Mouse (Mus musculus): ENCODE results near the gene Nrp1. TPM values are rescaled to one million over a fixed set of nuclear protein-coding genes. Genes with fewer than 3 reads are reported as not detected.

Gene Nrp1
- polyA plus RNA-seq, 1 experiment from 2014 or later, result 94.6 TPM

DNA sequence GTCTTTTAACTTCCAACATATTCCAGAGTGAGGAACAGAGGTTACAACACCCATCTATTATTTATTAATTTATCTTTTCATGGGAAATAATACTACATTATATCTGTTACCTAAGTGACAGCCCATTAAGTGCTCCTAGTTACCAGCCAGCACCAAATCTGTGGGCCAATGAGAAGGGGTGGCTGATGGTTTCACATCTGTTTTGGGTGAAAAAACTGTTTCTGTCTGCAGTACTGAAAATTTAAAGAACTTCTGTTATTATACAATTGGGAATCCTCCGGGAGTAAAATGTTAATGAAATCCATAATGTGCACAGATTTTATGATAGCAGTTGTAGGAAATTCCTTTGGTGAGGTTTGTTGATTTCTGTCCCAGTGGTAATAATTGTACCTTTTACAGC, 83.0 kb downstream of the Nrp1 start:
- Histone ChIP-seq H3K27me3 (replicated peaks; ENCODE audit: control insufficient read depth, insufficient read depth, low read length) (no peaks in the 10 kb centered on the region), H3K4me2 (ENCODE audit: low read depth, low read length) (no peak overlapping the region), H3K27ac (replicated peaks; ENCODE audit: low read depth, low read length) (no peak overlapping the region), H3K9me3 (ENCODE audit: control insufficient read depth, low read length) (no peaks in the 10 kb centered on the region), H3K4me1 (ENCODE audit: control insufficient read depth, insufficient read depth, low read length) (peaks cover 21% of the 10 kb centered on the region), H3K4me3 (ENCODE audit: low read depth, low read length) (no peak overlapping the region), H3K36me3 (ENCODE audit: control insufficient read depth, insufficient read depth, low read length) (peaks cover 2% of the 10 kb centered on the region; the same call in 1 of the 2 replicates), H3K9ac (ENCODE audit: low read depth, low read length) (no peak overlapping the region)
- 35% methylated on average over 1 of the region's 1 CpGs for WGBS
- no peak for ATAC-seq (ENCODE audit: low read depth)
- no peak for DNase-seq (ENCODE audit: low spot score)

DNA sequence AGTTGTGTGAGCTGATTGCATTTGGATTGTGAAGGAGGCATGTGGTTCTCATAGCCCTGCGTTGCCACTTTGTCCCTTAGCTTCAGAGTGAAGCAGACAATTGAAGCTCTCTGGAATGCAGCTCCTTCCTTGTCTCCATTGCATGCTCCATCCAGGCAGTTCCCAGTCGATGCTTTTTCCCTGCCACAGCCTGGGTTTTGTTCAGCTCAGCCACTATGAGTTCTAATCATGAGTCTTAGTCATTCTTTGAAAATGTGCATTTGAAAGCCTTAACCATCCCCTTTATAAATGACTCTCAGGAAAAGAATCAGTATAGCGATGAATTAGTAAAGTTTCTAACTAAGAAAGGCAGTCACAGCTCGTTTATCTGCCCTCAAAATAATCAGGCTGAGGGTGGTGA, 87.2 kb downstream of the Nrp1 start:
- Histone ChIP-seq H3K9me3 (ENCODE audit: control insufficient read depth, low read length) (no peaks in the 10 kb centered on the region), H3K4me2 (ENCODE audit: low read depth, low read length) (no peak overlapping the region), H3K9ac (ENCODE audit: low read depth, low read length) (no peak overlapping the region), H3K27ac (replicated peaks; ENCODE audit: low read depth, low read length) (no peak overlapping the region), H3K27me3 (replicated peaks; ENCODE audit: control insufficient read depth, insufficient read depth, low read length) (no peaks in the 10 kb centered on the region), H3K4me3 (ENCODE audit: low read depth, low read length) (no peak overlapping the region), H3K4me1 (ENCODE audit: control insufficient read depth, insufficient read depth, low read length) (peaks cover 17% of the 10 kb centered on the region; the same call in 1 of the 2 replicates), H3K36me3 (ENCODE audit: control insufficient read depth, insufficient read depth, low read length) (0 out of 2 replicates have a peak, but pooled peaks cover 4% of the 10 kb centered on the region)
- 35% methylated on average over 4 of the region's 4 CpGs for WGBS
- no peak for DNase-seq (ENCODE audit: low spot score)
- ATAC-seq (ENCODE audit: low read depth), result no peak

DNA sequence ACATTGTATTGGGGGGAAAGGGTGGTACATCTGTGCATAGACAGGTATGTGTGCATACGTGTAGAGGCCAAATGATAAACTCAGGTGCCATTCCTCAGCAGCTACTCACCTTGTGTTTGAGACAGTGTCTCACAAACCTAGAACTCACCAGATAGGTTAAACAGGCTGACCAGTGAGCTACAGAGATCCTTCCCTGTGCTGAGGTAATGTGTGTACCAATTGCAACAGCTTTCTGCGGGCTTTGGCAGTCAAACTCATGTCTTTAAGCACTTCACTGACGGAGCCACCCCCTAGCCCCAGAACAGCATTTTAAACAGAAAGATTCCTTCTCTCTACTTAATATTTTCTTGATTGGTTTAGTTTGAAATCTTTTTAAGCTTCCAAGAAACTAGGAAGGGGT, 88.2 kb downstream of the Nrp1 start:
- no peak overlapping the region for H3K4me3 ChIP-seq (ENCODE audit: low read depth, low read length)
- H3K27ac ChIP-seq (replicated peaks; ENCODE audit: low read depth, low read length), result no peak overlapping the region
- no peak overlapping the region for H3K4me2 ChIP-seq (ENCODE audit: low read depth, low read length)
- no peak overlapping the region for H3K9ac ChIP-seq (ENCODE audit: low read depth, low read length)
- 0 out of 2 replicates have a peak, but pooled peaks cover 10% of the 10 kb centered on the region for H3K36me3 ChIP-seq (ENCODE audit: control insufficient read depth, insufficient read depth, low read length)
- DNase-seq (ENCODE audit: low spot score) (no peak), ATAC-seq (ENCODE audit: low read depth) (no peak)
- WGBS, result 75% methylated on average over 3 of the region's 3 CpGs
- no peaks in the 10 kb centered on the region for H3K9me3 ChIP-seq (ENCODE audit: control insufficient read depth, low read length)
- H3K4me1 ChIP-seq (ENCODE audit: control insufficient read depth, insufficient read depth, low read length), result peaks cover 21% of the 10 kb centered on the region
- H3K27me3 ChIP-seq (replicated peaks; ENCODE audit: control insufficient read depth, insufficient read depth, low read length), result no peaks in the 10 kb centered on the region

DNA sequence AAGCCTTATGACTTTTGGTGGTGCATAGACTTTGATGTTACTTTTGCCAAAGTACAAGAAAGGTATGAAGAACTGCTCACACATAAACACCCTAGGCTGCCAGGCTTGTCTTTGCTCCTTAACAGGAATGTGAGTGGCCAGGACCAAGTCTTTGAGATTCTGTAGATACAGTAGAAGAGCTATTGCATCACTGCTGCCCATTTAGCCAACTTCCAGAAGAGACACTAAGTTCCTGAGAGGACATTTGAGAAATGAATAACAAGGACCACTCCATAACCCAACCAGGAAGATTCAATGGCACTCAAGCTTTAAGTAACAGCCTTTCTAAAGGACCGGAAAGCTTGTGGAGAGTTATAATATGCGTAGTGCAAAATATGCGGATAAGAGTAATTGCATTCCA, 88.9 kb downstream of the Nrp1 start:
- 0 out of 2 replicates have a peak, but pooled peaks cover 10% of the 10 kb centered on the region for H3K36me3 ChIP-seq (ENCODE audit: control insufficient read depth, insufficient read depth, low read length)
- H3K4me3 ChIP-seq (ENCODE audit: low read depth, low read length), result no peak overlapping the region
- no peaks in the 10 kb centered on the region for H3K27me3 ChIP-seq (replicated peaks; ENCODE audit: control insufficient read depth, insufficient read depth, low read length)
- DNase-seq (ENCODE audit: low spot score) (no peak), ATAC-seq (ENCODE audit: low read depth) (no peak)
- H3K27ac ChIP-seq (replicated peaks; ENCODE audit: low read depth, low read length), result no peak overlapping the region
- peaks cover 17% of the 10 kb centered on the region for H3K4me1 ChIP-seq (ENCODE audit: control insufficient read depth, insufficient read depth, low read length)
- H3K9ac ChIP-seq (ENCODE audit: low read depth, low read length), result no peak overlapping the region
- no peak overlapping the region for H3K4me2 ChIP-seq (ENCODE audit: low read depth, low read length)
- no peaks in the 10 kb centered on the region for H3K9me3 ChIP-seq (ENCODE audit: control insufficient read depth, low read length)
- 94% methylated on average over 3 of the region's 3 CpGs for WGBS

DNA sequence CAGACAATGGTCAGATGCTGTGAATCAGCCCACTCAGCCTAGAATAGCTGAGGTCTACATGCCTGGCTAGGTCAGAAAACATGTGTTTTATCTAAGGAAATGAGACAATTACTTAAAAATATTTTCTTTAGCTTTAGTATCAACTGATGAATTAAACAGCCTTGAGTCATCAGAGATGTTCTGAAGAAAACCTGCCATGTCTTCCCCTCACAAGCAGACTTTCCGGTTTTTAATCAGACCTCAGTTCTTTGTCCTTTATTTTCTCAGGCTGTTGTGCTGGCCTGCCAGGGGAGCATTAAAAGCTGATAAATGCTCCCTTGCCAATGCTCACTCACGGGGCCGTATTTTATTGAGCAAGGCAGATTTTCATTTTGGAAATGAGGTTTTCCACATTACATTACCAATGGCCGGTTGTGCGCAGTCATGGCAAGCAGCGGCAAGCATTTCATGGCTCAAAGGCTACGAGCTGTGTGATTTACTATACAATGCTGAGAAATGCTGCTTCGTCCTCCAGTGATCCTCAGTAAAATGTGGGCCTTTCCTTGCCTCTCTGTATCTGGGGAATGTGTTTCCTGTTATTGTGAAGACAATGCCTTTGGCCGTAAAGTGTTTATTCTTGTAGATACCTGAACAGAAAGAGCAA, 92.1 kb downstream of the Nrp1 start:
- Histone ChIP-seq H3K4me3 (ENCODE audit: low read depth, low read length) (no peak overlapping the region), H3K27me3 (replicated peaks; ENCODE audit: control insufficient read depth, insufficient read depth, low read length) (no peaks in the 10 kb centered on the region), H3K36me3 (ENCODE audit: control insufficient read depth, insufficient read depth, low read length) (0 out of 2 replicates have a peak, but pooled peaks cover 10% of the 10 kb centered on the region), H3K9ac (ENCODE audit: low read depth, low read length) (no peak overlapping the region), H3K4me1 (ENCODE audit: control insufficient read depth, insufficient read depth, low read length) (peaks cover 17% of the 10 kb centered on the region), H3K4me2 (ENCODE audit: low read depth, low read length) (no peak overlapping the region), H3K27ac (replicated peaks; ENCODE audit: low read depth, low read length) (no peak overlapping the region; the same call in 1 of the 2 replicates), H3K9me3 (ENCODE audit: control insufficient read depth, low read length) (no peaks in the 10 kb centered on the region)
- DNase-seq (ENCODE audit: low spot score), result peak; percentile 34
- 62% methylated on average over 9 of the region's 9 CpGs for WGBS
- ATAC-seq (ENCODE audit: low read depth), result 0 out of 2 replicates have a peak, but pooled peaks have one; percentile 33

DNA sequence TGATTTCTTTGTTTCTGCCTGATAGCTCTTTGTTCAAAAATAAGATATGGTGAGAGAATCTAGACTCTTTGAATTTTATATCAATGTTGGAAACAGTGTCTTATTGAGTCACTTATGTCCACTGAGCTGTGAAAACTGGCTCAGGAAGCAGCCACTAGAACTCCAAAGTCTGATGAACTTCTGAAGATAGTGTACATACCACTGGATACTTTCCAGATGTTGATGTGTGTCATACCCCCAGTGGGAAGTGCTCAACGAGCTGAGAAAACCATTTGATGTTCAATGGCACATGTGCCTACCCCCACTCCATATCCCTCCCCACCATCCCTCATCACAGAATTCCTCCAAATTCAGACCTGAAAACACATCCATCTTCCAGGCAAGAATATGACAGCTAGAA, 92.7 kb downstream of the Nrp1 start:
- Histone ChIP-seq H3K9me3 (ENCODE audit: control insufficient read depth, low read length) (no peaks in the 10 kb centered on the region), H3K4me1 (ENCODE audit: control insufficient read depth, insufficient read depth, low read length) (peaks cover 13% of the 10 kb centered on the region), H3K36me3 (ENCODE audit: control insufficient read depth, insufficient read depth, low read length) (0 out of 2 replicates have a peak, but pooled peaks cover 10% of the 10 kb centered on the region), H3K27me3 (replicated peaks; ENCODE audit: control insufficient read depth, insufficient read depth, low read length) (no peaks in the 10 kb centered on the region), H3K9ac (ENCODE audit: low read depth, low read length) (no peak overlapping the region), H3K27ac (replicated peaks; ENCODE audit: low read depth, low read length) (no peak overlapping the region; the same call in 1 of the 2 replicates), H3K4me3 (ENCODE audit: low read depth, low read length) (no peak overlapping the region), H3K4me2 (ENCODE audit: low read depth, low read length) (no peak overlapping the region)
- ATAC-seq (ENCODE audit: low read depth), result no peak
- DNase-seq (ENCODE audit: low spot score), result no peak
- 21% methylated on average over 1 of the region's 1 CpGs for whole genome bisulfite sequencing

DNA sequence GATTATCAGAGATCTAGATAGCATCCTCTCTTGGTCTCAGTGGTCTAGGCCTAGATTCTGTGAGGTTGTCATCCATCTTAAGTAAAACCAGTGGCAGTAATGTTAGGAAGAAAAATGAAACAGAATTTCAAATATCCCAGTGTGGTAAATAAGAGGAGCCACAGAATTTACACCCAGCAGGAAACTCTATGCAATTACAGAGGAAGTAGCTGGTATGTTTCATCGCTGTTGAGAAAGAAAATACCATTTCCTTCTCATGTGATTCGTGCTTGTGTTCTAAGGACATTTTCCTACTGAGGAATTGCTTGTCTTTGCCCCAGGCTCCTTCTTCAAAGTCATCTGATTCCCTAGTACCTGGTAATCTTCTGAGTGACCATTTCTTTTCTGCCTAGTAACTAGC, 95.1 kb downstream of the Nrp1 start:
- no peak for DNase-seq (ENCODE audit: low spot score)
- H3K9me3 ChIP-seq (ENCODE audit: control insufficient read depth, low read length), result no peaks in the 10 kb centered on the region
- no peak overlapping the region for H3K27ac ChIP-seq (replicated peaks; ENCODE audit: low read depth, low read length)
- no peak for ATAC-seq (ENCODE audit: low read depth)
- no peak overlapping the region for H3K9ac ChIP-seq (ENCODE audit: low read depth, low read length)
- H3K36me3 ChIP-seq (ENCODE audit: control insufficient read depth, insufficient read depth, low read length), result 0 out of 2 replicates have a peak, but pooled peaks cover 7% of the 10 kb centered on the region
- H3K4me3 ChIP-seq (ENCODE audit: low read depth, low read length), result no peak overlapping the region
- no peak overlapping the region for H3K4me2 ChIP-seq (ENCODE audit: low read depth, low read length)
- WGBS, result 37% methylated on average over 2 of the region's 2 CpGs
- H3K4me1 ChIP-seq (ENCODE audit: control insufficient read depth, insufficient read depth, low read length), result peaks cover 11% of the 10 kb centered on the region
- H3K27me3 ChIP-seq (replicated peaks; ENCODE audit: control insufficient read depth, insufficient read depth, low read length), result no peaks in the 10 kb centered on the region

DNA sequence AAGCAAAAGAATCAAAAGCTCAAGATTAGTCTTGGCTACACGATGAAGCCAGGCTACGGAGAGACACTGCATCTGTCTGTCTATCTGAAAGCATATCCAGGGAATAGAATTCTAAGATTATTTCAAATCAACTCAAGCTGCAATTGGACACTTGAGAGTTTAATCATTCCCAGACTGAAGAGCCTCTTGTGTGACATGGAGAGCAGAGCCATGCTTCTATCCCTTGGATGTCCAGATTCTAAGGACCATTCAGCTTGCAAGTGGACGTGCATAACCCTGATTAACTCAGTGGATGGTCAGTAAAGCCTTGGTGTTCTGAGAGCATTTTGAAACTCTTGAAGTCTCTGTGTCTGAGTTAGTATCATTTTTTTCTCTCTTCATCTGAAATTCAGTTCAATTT, 95.6 kb downstream of the Nrp1 start:
- peaks cover 11% of the 10 kb centered on the region; the same call in 1 of the 2 replicates for H3K36me3 ChIP-seq (ENCODE audit: control insufficient read depth, insufficient read depth, low read length)
- H3K27me3 ChIP-seq (replicated peaks; ENCODE audit: control insufficient read depth, insufficient read depth, low read length), result no peaks in the 10 kb centered on the region
- H3K4me2 ChIP-seq (ENCODE audit: low read depth, low read length), result no peak overlapping the region
- no peak for ATAC-seq (ENCODE audit: low read depth)
- DNase-seq (ENCODE audit: low spot score), result no peak
- no peak overlapping the region for H3K9ac ChIP-seq (ENCODE audit: low read depth, low read length)
- H3K9me3 ChIP-seq (ENCODE audit: control insufficient read depth, low read length), result no peaks in the 10 kb centered on the region
- 55% methylated on average over 3 of the region's 3 CpGs for WGBS
- H3K27ac ChIP-seq (replicated peaks; ENCODE audit: low read depth, low read length), result no peak overlapping the region
- no peak overlapping the region for H3K4me3 ChIP-seq (ENCODE audit: low read depth, low read length)
- H3K4me1 ChIP-seq (ENCODE audit: control insufficient read depth, insufficient read depth, low read length), result peaks cover 11% of the 10 kb centered on the region

DNA sequence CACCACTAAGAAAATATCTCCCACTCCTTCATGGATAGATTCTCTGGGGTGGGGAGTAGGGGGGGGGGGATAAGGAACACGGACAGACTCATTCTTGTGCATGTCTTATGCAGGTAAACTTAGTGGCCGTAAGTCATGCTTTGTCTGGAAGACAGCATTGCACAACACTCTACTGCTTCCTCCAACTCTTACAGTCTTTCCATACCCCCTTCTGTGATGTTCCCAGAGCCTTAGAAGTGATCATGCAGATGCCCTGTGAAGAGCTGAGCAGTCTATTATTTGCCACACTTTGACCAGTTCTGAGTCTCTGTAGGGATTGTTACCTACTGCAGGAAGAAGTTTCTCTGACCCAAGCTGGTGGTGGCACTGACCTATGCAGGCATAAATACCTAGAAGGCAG, 98.9 kb downstream of the Nrp1 start:
- H3K27ac ChIP-seq (replicated peaks; ENCODE audit: low read depth, low read length), result no peak overlapping the region
- 88% methylated on average over 2 of the region's 2 CpGs for WGBS
- no peaks in the 10 kb centered on the region for H3K9me3 ChIP-seq (ENCODE audit: control insufficient read depth, low read length)
- H3K27me3 ChIP-seq (replicated peaks; ENCODE audit: control insufficient read depth, insufficient read depth, low read length), result no peaks in the 10 kb centered on the region
- no peak overlapping the region for H3K4me2 ChIP-seq (ENCODE audit: low read depth, low read length)
- ATAC-seq (ENCODE audit: low read depth) (no peak), DNase-seq (ENCODE audit: low spot score) (no peak)
- peaks cover 23% of the 10 kb centered on the region for H3K36me3 ChIP-seq (ENCODE audit: control insufficient read depth, insufficient read depth, low read length)
- no peak overlapping the region for H3K4me3 ChIP-seq (ENCODE audit: low read depth, low read length)
- H3K4me1 ChIP-seq (ENCODE audit: control insufficient read depth, insufficient read depth, low read length), result peaks cover 4% of the 10 kb centered on the region
- H3K9ac ChIP-seq (ENCODE audit: low read depth, low read length), result no peak overlapping the region

Data from embryonic facial prominence, embryonic 14.5 days (tissue).